ENCODE assay signal across 11 mouse cellular contexts in the genomic region with DNA sequence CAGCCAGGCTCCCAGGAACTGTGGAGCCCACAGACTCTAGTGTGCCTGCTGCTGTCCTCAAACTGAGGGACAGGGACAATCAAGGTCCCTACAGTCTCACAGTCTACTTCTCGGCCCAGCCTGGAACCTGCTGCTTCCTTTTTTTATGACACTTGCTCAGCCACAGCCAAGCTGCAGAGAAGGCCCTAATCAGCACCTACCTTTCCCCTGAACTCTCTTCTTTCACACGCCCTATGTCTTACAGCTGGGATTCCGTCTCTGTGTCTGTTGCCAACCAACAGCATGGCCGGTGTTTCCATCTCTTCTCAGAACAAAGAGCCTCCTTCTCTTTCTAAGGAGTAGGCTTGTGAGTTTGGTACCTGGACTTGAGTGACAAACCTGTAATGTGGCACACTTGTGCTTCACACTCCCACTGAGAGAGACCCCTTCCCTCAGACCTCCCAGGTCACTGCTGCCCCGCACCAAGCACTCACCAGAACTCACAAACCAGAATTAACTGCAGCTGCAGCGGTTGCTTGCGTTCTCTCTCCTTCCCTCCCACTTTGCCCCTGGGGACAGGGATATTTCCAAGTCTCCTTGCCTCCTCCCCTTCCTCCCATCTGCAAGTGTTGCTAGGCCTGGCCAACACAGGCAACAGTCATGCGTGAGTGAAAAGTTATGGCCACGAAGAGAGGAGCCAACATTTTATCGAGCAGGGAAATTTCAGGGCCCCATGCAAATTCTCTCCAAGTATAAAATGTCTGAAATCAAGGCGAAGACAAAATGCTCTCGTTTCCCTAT. TPM values are rescaled to one million over a fixed set of nuclear protein-coding genes. Genes with fewer than 3 reads are reported as not detected.
DNase-seq lines count a peak whose midpoint lies in the region; ATAC-seq and TF ChIP-seq lines count a peak whose summit lies in the region.
"Had no signal": no experiment of that assay in that cellular context is flagged by ENCODE, and none has a peak within 500 bp of the region (broad histone marks: within the 10 kb centered on the region; RNA-seq: fewer than 3 reads in every experiment).

No protein-coding gene starts in this region.

- no peaks in the 10 kb centered on the region for H3K36me3 ChIP-seq in embryonic facial prominence, embryonic 11.5 days (replicated peaks; ENCODE audit: control insufficient read depth, insufficient read depth, low read depth, low read length)
- H3K36me3 ChIP-seq in heart, embryonic 16.5 days (ENCODE audit: control insufficient read depth, insufficient read depth), result no peaks in the 10 kb centered on the region
- no peaks in the 10 kb centered on the region for H3K36me3 ChIP-seq in liver, postnatal 0 days (replicated peaks; ENCODE audit: insufficient read depth, low read length)
- no peaks in the 10 kb centered on the region for H3K36me3 ChIP-seq in forebrain, embryonic 11.5 days (ENCODE audit: control insufficient read depth, insufficient read depth, low read length)
- H3K36me3 ChIP-seq: neural tube, embryonic 15.5 days had no signal

- no peak overlapping the region for H3K9ac ChIP-seq in embryonic facial prominence, embryonic 11.5 days (replicated peaks; ENCODE audit: low read length)
- no peak overlapping the region for H3K9ac ChIP-seq in heart, embryonic 16.5 days (ENCODE audit: low read length)
- no peak overlapping the region; the same call in 1 of the 2 replicates for H3K9ac ChIP-seq in liver, postnatal 0 days (replicated peaks)
- no peak overlapping the region for H3K9ac ChIP-seq in forebrain, embryonic 11.5 days (ENCODE audit: low read length)
- H3K9ac ChIP-seq: neural tube, embryonic 15.5 days had no signal

- no peak for TF ChIP-seq EP300 in liver, postnatal 0 days (IDR thresholded peaks at IDR 0.05; ENCODE audit: low read depth)

- H3K27ac ChIP-seq in embryonic facial prominence, embryonic 11.5 days (replicated peaks; ENCODE audit: low read depth, low read length), result no peak overlapping the region
- no peak overlapping the region for H3K27ac ChIP-seq in heart, embryonic 16.5 days (ENCODE audit: low read length)
- peak overlapping the region; percentile 22; the same call in 1 of the 2 replicates for H3K27ac ChIP-seq in liver, postnatal 0 days (ENCODE audit: low read depth)
- no peak overlapping the region for H3K27ac ChIP-seq in forebrain, embryonic 11.5 days (ENCODE audit: low read depth, low read length)
- H3K27ac ChIP-seq: macrophage; neural tube, embryonic 15.5 days had no signal

- DNase-seq in kidney, postnatal 10 days, result peak; percentile 32
- no peak for DNase-seq in kidney, adult 18-20 months
- DNase-seq in embryonic facial prominence, embryonic 11.5 days (ENCODE audit: low spot score), result peak; percentile 57
- no peak for DNase-seq in liver, postnatal 0 days
- DNase-seq in left cerebral cortex, adult 8-10 months (ENCODE audit: low spot score in 2 of 2), result no peak
- DNase-seq in spleen, postnatal 4 days (ENCODE audit: low spot score in 2 of 2), result no peak
- no peak for DNase-seq in forebrain, embryonic 11.5 days (ENCODE audit: low spot score)

- WGBS in embryonic facial prominence, embryonic 11.5 days, result 58% methylated on average over 12 of the region's 12 CpGs
- WGBS in heart, embryonic 16.5 days, result 57% methylated on average over 12 of the region's 12 CpGs
- WGBS in liver, postnatal 0 days (ENCODE audit: insufficient replicate concordance), result 68% methylated on average over 12 of the region's 12 CpGs
- WGBS in forebrain, embryonic 11.5 days, result 69% methylated on average over 12 of the region's 12 CpGs

- H3K4me2 ChIP-seq in embryonic facial prominence, embryonic 11.5 days (ENCODE audit: low read depth, low read length), result no peak overlapping the region
- H3K4me2 ChIP-seq in heart, embryonic 16.5 days (ENCODE audit: low read depth, low read length), result no peak overlapping the region
- H3K4me2 ChIP-seq in liver, postnatal 0 days (ENCODE audit: low read depth, low read length), result no peak overlapping the region
- H3K4me2 ChIP-seq in forebrain, embryonic 11.5 days (ENCODE audit: low read depth, low read length, severe bottlenecking), result no peak overlapping the region
- H3K4me2 ChIP-seq: neural tube, embryonic 15.5 days had no signal

- no peak for TF ChIP-seq CTCF in liver, postnatal 0 days (IDR thresholded peaks at IDR 0.05; ENCODE audit: low read depth)

- no peaks in the 10 kb centered on the region for H3K9me3 ChIP-seq in embryonic facial prominence, embryonic 11.5 days (replicated peaks; ENCODE audit: control insufficient read depth, low read length)
- H3K9me3 ChIP-seq in heart, embryonic 16.5 days (replicated peaks; ENCODE audit: control insufficient read depth, low read length), result no peaks in the 10 kb centered on the region
- no peaks in the 10 kb centered on the region for H3K9me3 ChIP-seq in liver, postnatal 0 days (ENCODE audit: low read length)
- no peaks in the 10 kb centered on the region for H3K9me3 ChIP-seq in forebrain, embryonic 11.5 days (ENCODE audit: control insufficient read depth, low read length)
- H3K9me3 ChIP-seq: neural tube, embryonic 15.5 days had no signal

- no peaks in the 10 kb centered on the region for H3K27me3 ChIP-seq in embryonic facial prominence, embryonic 11.5 days (ENCODE audit: control insufficient read depth, insufficient read depth, low read length)
- no peaks in the 10 kb centered on the region for H3K27me3 ChIP-seq in heart, embryonic 16.5 days (ENCODE audit: control insufficient read depth, insufficient read depth, low read length)
- H3K27me3 ChIP-seq in liver, postnatal 0 days (ENCODE audit: insufficient read depth, low read length), result no peaks in the 10 kb centered on the region
- no peaks in the 10 kb centered on the region for H3K27me3 ChIP-seq in forebrain, embryonic 11.5 days (ENCODE audit: control insufficient read depth, insufficient read depth, low read length)
- H3K27me3 ChIP-seq: neural tube, embryonic 15.5 days had no signal

- no peaks in the 10 kb centered on the region for H3K4me1 ChIP-seq in embryonic facial prominence, embryonic 11.5 days (ENCODE audit: control insufficient read depth, insufficient read depth, low read length)
- no peaks in the 10 kb centered on the region for H3K4me1 ChIP-seq in heart, embryonic 16.5 days (ENCODE audit: control insufficient read depth, insufficient read depth, low read length)
- H3K4me1 ChIP-seq in liver, postnatal 0 days (ENCODE audit: insufficient read depth), result peaks cover 30% of the 10 kb centered on the region
- H3K4me1 ChIP-seq in forebrain, embryonic 11.5 days (replicated peaks; ENCODE audit: control insufficient read depth, insufficient read depth, low read length), result no peaks in the 10 kb centered on the region

- ATAC-seq in embryonic facial prominence, embryonic 11.5 days (replicated peaks; ENCODE audit: insufficient number of reproducible peaks, low FRiP score, low TSS enrichment, low read depth), result no peak
- ATAC-seq in heart, embryonic 16.5 days (replicated peaks; ENCODE audit: extremely low read depth, insufficient read depth, low FRiP score), result 0 out of 2 replicates have a peak, but pooled peaks have one; percentile 18
- no peak for ATAC-seq in liver, postnatal 0 days
- ATAC-seq in forebrain, embryonic 11.5 days (replicated peaks; ENCODE audit: low FRiP score), result no peak
- ATAC-seq: intestine, embryonic 16.5 days had no signal

- H3K4me3 ChIP-seq in embryonic facial prominence, embryonic 11.5 days (ENCODE audit: low read depth, low read length), result no peak overlapping the region
- no peak overlapping the region for H3K4me3 ChIP-seq in heart, embryonic 16.5 days (ENCODE audit: low read length)
- no peak overlapping the region for H3K4me3 ChIP-seq in liver, postnatal 0 days (ENCODE audit: low read depth, low read length)
- H3K4me3 ChIP-seq in forebrain, embryonic 11.5 days (ENCODE audit: low read depth, low read length), result no peak overlapping the region
- H3K4me3 ChIP-seq: neural tube, embryonic 15.5 days had no signal

RNA-seq across cellular contexts. Expression of a gene that starts 22.1 kb away (rescaled TPM):
- polyA plus RNA-seq in embryonic facial prominence, embryonic 11.5 days (2014; fragmentation: Nextera tagmentation; extraction: Ambion mirVana), result 29.8 and 31.5 TPM in 2 replicates
- polyA plus RNA-seq in heart, embryonic 16.5 days (2015; fragmentation: Nextera tagmentation; extraction: Ambion mirVana), result 11.7 and 14.0 TPM in 2 replicates
- polyA plus RNA-seq in liver, postnatal 0 days (2015; fragmentation: Nextera tagmentation; extraction: Ambion mirVana), result 7.3 and 8.0 TPM in 2 replicates
- 10 to 100 TPM; 27.9 to 32.1 (median 30.4) TPM for total RNA-seq in left cerebral cortex, adult 8-10 months (2022)
- polyA plus RNA-seq in forebrain, embryonic 11.5 days (2014; fragmentation: Nextera tagmentation; extraction: Ambion mirVana), result 22.8 and 25.3 TPM in 2 replicates

Comparison
In these comparisons a context has a peak if more than half of its experiments do, and no peak if none do; other contexts are left out.
1. DNase-seq: peak in kidney, postnatal 10 days (single experiment) and embryonic facial prominence, embryonic 11.5 days (single experiment); none in kidney, adult 18-20 months (single experiment), liver, postnatal 0 days (single experiment), left cerebral cortex, adult 8-10 months (0 of 2), spleen, postnatal 4 days (0 of 2) and forebrain, embryonic 11.5 days (single experiment).